Mouse (Mus musculus) heart, postnatal 0 days (tissue): ENCODE measurements around the gene Atmin.

Source experiments
- CTCF ChIP-seq: IDR thresholded peaks from 2 replicates; pipeline ENCODE4 v1.5.1; 2016; ENCODE audit warnings: antibody characterized with exemption, control low read depth, low read depth
- EP300 ChIP-seq: IDR thresholded peaks from 2 replicates; pipeline ENCODE4 v1.6.1; 2016; ENCODE audit warnings: antibody characterized with exemption, low read depth

DNA sequence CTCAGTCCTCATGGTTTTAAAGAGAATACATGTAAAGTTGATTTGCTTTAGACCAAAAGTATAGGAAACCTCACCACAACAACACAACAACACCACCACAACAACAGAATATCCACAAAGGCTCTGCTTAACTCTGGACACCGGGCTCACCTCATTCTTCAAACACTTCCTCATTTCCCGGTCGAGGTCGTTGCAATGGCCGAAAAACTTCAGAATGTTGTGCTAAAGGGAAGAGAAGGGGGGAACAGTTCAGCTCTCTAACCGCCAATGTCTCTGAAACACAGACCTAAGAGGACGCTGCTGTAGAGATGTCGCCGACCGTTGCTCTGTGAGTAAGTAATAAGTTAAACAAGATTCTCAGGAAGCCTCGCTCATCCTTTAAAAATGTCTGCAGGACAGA is 49.3 kb upstream of the Atmin start:
- TF ChIP-seq CTCF, result no peak
- no peak for TF ChIP-seq EP300
